Mouse (Mus musculus) lung, embryonic 15.5 days (tissue): ENCODE measurements at regions not wholly inside any gene's neighbourhood (a gene's known extent, or its start where the extent isn't known, plus 50 kb on each side); places are given as distances from the start of the nearest gene placed in this dataset.
A peak's percentile ranks its signal among the peaks of the same experiment; 100 is the strongest.

ENCODE experiments used
- ATAC-seq: fragments of 200-750 bp; cut with Nextera tagmentation; 2 replicates; pipeline ENCODE4 v1.8.0; 2017; ENCODE audit warnings: moderate number of reproducible peaks, borderline replicate concordance; ENCODE audit not compliant: low FRiP score, low TSS enrichment; ENCODE audit errors: extremely low read depth
- H3K27ac ChIP-seq: fragments of 300-500 bp; sonication (generic); 2 replicates; pipeline ENCODE4 v1.5.1; 2015; ENCODE audit warnings: moderate library complexity, mild to moderate bottlenecking, inconsistent platforms
- H3K27me3 ChIP-seq: fragments of 300-500 bp; sonication (generic); 2 replicates; pipeline ENCODE4 v1.6.1; 2015; ENCODE audit warnings: inconsistent platforms
- H3K36me3 ChIP-seq: fragments of 300-500 bp; sonication (generic); 2 replicates; pipeline ENCODE4 v1.6.1; 2015; ENCODE audit warnings: inconsistent platforms
- H3K4me1 ChIP-seq: fragments of 300-500 bp; sonication (generic); 2 replicates; pipeline ENCODE4 v1.6.1; 2015; ENCODE audit warnings: inconsistent platforms
- H3K4me2 ChIP-seq: fragments of 300-500 bp; sonication (generic); 2 replicates; pipeline ENCODE4 v1.6.1; 2015; ENCODE audit warnings: inconsistent platforms, mild to moderate bottlenecking, moderate library complexity
- H3K4me3 ChIP-seq: fragments of 300-500 bp; sonication (generic); 2 replicates; pipeline ENCODE4 v1.5.1; 2015; ENCODE audit warnings: mild to moderate bottlenecking, inconsistent platforms
- H3K9ac ChIP-seq: fragments of 300-500 bp; sonication (generic); 2 replicates; pipeline ENCODE4 v1.6.1; 2015; ENCODE audit warnings: inconsistent platforms
- H3K9me3 ChIP-seq: fragments of 300-500 bp; sonication (generic); 2 replicates; pipeline ENCODE4 v1.6.1; 2016; ENCODE audit warnings: inconsistent platforms
- WGBS: fragments of 180-500 bp; shearing (Covaris S2); methylation state at CpG from one replicate; pipeline ENCODE4 v1.1.7; 2015; 5-methylcytosine and 5-hydroxymethylcytosine counted together

DNA sequence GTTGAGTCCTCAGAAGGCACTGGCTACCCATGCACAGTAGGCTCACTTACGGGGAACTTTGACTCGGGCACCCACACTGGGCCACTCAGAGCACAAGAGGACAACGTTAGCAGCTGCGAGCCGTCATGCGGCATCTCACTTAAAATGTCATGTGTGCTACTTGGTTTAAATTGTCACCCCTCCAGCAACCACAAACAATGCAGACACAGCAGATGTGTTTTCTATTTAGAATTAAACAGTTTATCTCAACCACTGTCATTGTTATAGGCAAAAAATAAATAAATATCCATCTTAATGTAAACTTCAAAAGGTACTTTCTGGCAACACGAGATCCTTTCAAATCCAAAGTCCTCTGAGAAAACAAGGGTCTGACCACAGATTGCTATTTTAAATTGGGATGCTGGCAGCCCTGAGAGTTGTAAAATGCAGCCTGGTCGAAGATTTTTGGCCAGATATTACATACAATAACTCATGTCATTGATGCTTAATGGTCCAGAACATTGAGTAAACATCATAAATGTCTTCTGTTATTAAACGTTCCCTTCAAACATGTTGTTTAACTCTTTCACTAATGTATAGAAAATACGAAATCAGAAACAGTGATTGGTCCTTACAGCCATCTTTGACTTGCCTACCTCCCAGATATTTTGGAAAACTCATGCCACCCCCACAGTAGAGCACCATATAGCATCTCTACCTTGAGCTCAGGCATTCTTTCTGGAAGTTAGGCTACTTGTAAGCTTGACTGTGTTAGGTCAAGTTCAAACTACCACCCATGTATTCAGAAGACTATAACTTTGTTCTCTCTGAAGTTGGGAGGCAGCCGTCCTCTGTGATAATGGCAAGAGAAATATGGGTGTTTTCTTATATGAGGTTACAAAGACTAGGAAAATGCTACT, 232.8 kb upstream of the Tcf21 start:
- Histone ChIP-seq H3K4me3 (no peak overlapping the region), H3K4me1 (peaks cover 15% of the 10 kb centered on the region; the same call in 1 of the 2 replicates), H3K4me2 (no peak overlapping the region), H3K9ac (no peak overlapping the region), H3K9me3 (no peaks in the 10 kb centered on the region), H3K36me3 (no peaks in the 10 kb centered on the region), H3K27ac (peak overlapping the region; percentile 81), H3K27me3 (no peaks in the 10 kb centered on the region)
- 42% methylated on average over 11 of the region's 11 CpGs for WGBS
- ATAC-seq, result peak; percentile 95

DNA sequence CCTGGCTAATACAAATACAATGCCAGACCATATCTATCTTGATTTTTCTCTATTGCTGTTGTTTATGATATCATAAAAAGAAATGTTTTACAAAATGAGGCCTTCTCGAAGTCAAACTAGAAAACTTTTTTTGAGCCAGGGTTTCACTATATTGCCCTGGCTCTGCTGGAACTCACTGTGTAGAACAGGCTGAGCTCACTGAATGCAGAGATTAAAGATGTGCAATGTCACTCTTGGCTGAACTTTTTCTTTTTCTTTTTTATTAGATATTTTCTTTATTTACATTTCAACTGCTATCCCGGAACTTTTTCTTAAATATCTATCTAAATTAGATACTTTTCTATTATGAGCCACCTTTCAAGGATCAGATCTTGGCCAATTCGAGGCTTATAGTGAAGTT, 224.5 kb upstream of the Tcf21 start:
- H3K4me3 ChIP-seq, result no peak overlapping the region
- H3K4me2 ChIP-seq, result no peak overlapping the region
- H3K27me3 ChIP-seq, result no peaks in the 10 kb centered on the region
- peak overlapping the region; percentile 61; the same call in 1 of the 2 replicates for H3K27ac ChIP-seq
- no peaks in the 10 kb centered on the region for H3K4me1 ChIP-seq
- no peaks in the 10 kb centered on the region for H3K9me3 ChIP-seq
- no peaks in the 10 kb centered on the region for H3K36me3 ChIP-seq
- WGBS, result 37% methylated on average over 3 of the region's 3 CpGs
- peak; percentile 77; the same call in 1 of the 2 replicates for ATAC-seq
- no peak overlapping the region for H3K9ac ChIP-seq

DNA sequence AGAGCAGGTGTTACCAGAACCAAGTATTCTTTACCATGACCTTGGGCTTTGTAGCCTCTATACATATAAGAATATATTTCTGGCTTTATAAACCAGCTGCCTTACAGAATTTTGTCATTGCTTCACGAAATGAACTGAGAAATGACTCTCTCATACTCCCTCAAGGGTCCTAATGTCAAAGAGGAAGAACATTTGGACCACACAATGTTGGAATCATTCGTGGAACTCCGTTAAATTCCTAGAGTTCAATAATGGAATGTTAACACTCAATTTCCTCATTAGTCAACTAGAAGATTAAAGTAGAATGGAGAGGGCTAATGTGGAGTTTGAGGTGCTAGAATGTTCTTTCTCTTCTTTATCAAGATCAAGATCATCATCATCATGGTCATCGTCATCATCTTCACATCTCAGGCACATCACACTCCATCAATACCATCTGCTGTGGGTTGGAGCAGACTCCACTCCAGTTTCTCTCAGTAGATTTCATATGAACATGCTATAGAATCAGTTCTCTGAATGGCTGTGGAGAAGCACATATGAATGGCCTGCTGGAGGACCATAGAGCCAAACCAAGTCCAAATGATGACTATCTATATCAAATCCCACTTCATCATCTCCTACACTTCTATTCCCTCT, 211.6 kb upstream of the Tcf21 start:
- H3K36me3 ChIP-seq, result no peaks in the 10 kb centered on the region
- no peak overlapping the region for H3K9ac ChIP-seq
- ATAC-seq, result peak; percentile 87
- no peaks in the 10 kb centered on the region for H3K9me3 ChIP-seq
- no peak overlapping the region for H3K4me3 ChIP-seq
- H3K27ac ChIP-seq, result no peak overlapping the region
- 54% methylated on average over 4 of the region's 4 CpGs for WGBS
- no peaks in the 10 kb centered on the region for H3K4me1 ChIP-seq
- no peaks in the 10 kb centered on the region for H3K27me3 ChIP-seq
- no peak overlapping the region for H3K4me2 ChIP-seq

DNA sequence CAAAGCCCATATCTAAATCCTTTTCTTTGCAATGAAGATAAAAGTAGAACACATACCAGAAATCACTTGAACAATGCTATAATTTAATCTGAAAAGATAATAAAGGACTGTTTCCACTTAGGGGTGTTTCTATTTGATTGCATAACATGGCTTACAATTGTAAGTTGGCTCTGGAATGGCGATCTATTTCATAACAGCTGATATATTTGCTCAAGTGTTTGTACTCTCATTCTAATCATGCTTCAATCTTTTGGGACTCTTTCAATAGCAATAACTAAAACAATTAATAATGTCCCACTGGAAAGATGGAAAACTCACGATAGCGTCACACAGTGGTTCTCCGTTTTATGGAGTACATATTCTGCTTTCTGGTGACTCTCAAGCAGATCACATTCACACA, 208.0 kb upstream of the Tcf21 start:
- Histone ChIP-seq H3K27ac (peak overlapping the region; percentile 55; the same call in 1 of the 2 replicates), H3K4me1 (no peaks in the 10 kb centered on the region), H3K27me3 (no peaks in the 10 kb centered on the region), H3K9me3 (no peaks in the 10 kb centered on the region), H3K4me2 (no peak overlapping the region), H3K9ac (no peak overlapping the region), H3K4me3 (no peak overlapping the region), H3K36me3 (no peaks in the 10 kb centered on the region)
- ATAC-seq, result peak; percentile 30; the same call in 1 of the 2 replicates
- WGBS, result 43% methylated on average over 4 of the region's 4 CpGs

DNA sequence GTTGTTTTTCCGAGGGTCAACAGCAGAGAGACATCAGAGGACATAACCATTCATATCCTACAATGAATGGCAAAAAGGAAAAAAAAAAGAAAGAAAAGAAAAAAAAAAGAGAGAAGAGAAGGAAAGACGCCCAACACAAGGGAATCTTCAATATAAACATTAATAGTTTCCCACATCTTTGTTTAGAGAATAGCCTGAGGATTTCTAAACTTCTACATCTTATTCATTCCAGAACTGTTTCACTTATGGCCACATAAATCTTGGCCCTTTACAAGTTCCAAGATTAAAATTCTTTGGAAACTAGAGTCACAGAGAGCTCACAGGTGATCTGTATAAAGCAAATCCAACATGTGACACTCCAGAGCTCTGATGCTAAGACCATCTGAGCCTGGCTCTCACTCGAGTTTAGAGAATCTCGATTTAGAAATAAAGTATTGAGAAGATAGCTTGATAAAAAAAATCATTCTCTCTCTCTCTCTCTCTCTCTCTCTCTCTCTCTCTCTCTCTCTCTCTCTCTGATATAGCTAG, 197.2 kb upstream of the Tcf21 start:
- H3K4me3 ChIP-seq, result no peak overlapping the region
- H3K27me3 ChIP-seq, result no peaks in the 10 kb centered on the region
- peaks cover 15% of the 10 kb centered on the region; the same call in 1 of the 2 replicates for H3K4me1 ChIP-seq
- no peaks in the 10 kb centered on the region for H3K36me3 ChIP-seq
- H3K9me3 ChIP-seq, result no peaks in the 10 kb centered on the region
- no peak overlapping the region for H3K4me2 ChIP-seq
- no peak overlapping the region for H3K9ac ChIP-seq
- 31% methylated on average over 4 of the region's 4 CpGs for WGBS
- no peak for ATAC-seq
- H3K27ac ChIP-seq, result peak overlapping the region; percentile 77

DNA sequence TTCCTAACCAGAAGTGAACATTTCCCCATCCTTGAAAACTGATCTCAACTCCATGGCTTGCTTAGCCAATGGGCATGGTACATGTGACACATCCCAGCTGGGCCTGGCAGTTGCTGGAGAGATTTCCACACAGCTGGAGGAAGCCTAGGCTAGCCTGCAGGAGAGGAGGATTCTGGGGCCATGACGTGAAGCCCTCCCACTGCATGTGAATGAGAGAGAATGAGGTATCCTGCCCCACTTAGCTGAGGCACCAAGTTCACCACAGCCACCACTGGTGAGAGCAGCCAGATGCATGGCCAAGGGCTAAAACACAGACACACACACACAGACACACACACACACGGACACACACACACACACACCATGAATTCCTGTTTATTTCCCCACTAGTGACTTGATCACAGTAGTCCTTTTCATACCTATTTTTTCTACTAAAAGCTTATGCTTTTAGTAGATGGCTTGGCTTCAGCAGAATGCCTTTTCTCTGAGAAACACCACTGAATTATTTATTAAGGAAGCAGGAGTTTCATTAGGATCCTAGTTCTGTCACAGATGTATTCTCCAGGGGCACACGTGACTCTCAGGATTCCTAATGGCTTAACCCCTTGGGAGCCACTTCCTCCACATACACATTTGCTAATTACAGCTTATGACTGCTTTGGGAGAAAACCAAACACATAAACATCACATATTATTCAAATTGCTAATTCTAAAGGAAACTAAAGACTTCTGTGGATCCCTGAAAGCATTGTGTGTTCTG, 196.1 kb upstream of the Tcf21 start:
- H3K27ac ChIP-seq, result peak overlapping the region; percentile 77
- 45% methylated on average over 3 of the region's 3 CpGs for WGBS
- peak; percentile 39; the same call in 1 of the 2 replicates for ATAC-seq

DNA sequence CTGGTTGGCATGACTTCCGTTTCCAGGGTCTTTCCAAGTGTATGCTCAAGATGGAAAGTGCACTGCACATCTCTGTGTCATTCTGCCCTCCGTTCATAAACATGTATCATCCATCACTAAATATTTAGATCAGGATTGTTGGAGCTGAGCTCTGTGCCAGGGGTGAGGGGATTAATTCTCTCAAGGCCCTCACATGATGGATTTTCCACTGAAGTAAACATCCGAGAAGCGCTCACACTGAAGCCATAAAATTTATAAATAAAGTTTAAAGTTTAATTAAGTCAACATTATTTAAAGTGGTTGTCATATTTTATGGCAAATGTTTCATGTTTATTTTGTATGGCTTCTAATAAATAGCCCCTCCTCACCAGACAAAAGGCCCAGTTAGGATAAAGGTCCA, 190.7 kb upstream of the Tcf21 start:
- H3K36me3 ChIP-seq, result no peaks in the 10 kb centered on the region
- peak overlapping the region; percentile 37; the same call in 1 of the 2 replicates for H3K27ac ChIP-seq
- H3K4me2 ChIP-seq, result no peak overlapping the region
- H3K9me3 ChIP-seq, result no peaks in the 10 kb centered on the region
- H3K4me1 ChIP-seq, result no peaks in the 10 kb centered on the region
- H3K9ac ChIP-seq, result no peak overlapping the region
- no peaks in the 10 kb centered on the region for H3K27me3 ChIP-seq
- H3K4me3 ChIP-seq, result no peak overlapping the region
- WGBS, result 32% methylated on average over 4 of the region's 4 CpGs
- ATAC-seq, result peak; percentile 57; the same call in 1 of the 2 replicates

More for the DNA sequence above, 196.1 kb upstream of the Tcf21 start:
- H3K9ac ChIP-seq, result no peak overlapping the region
- no peaks in the 10 kb centered on the region for H3K9me3 ChIP-seq
- no peak overlapping the region for H3K4me2 ChIP-seq
- no peaks in the 10 kb centered on the region for H3K27me3 ChIP-seq
- H3K4me3 ChIP-seq, result no peak overlapping the region
- H3K36me3 ChIP-seq, result no peaks in the 10 kb centered on the region
- H3K4me1 ChIP-seq, result peaks cover 15% of the 10 kb centered on the region; the same call in 1 of the 2 replicates

DNA sequence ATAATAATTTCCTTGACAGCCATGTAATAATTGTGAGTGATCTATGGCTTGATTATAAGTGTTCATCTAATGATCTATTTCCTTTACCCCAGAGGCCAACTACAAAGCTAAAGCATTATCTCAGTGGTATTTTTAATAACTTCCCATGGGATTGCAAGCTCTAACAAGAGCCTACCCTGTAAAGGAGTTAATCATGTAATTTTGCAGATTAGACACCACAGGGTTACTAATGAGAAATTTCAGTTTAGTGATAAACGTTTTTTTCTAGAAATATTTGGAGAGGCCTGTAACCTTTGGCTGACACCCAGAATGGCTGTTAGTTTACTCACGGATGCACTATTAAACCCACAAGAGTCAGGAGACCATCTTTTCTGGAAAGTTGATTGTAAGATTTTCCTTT, 190.2 kb upstream of the Tcf21 start:
- H3K27me3 ChIP-seq, result no peaks in the 10 kb centered on the region
- H3K9me3 ChIP-seq, result no peaks in the 10 kb centered on the region
- H3K9ac ChIP-seq, result no peak overlapping the region
- no peak overlapping the region for H3K4me3 ChIP-seq
- ATAC-seq, result no peak
- H3K27ac ChIP-seq, result peak overlapping the region; percentile 21; the same call in 1 of the 2 replicates
- 21% methylated on average over 2 of the region's 2 CpGs for WGBS
- H3K4me1 ChIP-seq, result no peaks in the 10 kb centered on the region
- H3K4me2 ChIP-seq, result no peak overlapping the region
- H3K36me3 ChIP-seq, result no peaks in the 10 kb centered on the region

DNA sequence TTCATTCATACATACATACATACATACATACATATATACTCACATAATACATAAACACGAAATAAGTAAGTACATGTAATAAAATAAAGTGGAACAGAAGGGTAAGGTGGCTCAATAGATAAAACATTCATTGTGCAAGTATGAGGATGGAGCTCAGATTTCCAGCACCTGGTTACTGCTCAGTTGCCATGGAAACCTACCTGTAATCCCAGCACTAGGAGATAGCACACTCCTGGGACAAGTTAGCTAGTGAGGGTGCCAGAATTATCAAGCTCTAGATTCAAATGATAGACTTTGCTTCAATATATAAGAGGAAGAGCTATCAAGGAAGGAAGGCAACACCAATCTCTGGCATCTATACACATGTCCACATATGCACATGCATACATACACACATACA, 184.8 kb upstream of the Tcf21 start:
- Histone ChIP-seq H3K27me3 (no peaks in the 10 kb centered on the region), H3K36me3 (no peaks in the 10 kb centered on the region), H3K4me1 (no peaks in the 10 kb centered on the region), H3K27ac (no peak overlapping the region), H3K9ac (no peak overlapping the region), H3K9me3 (no peaks in the 10 kb centered on the region), H3K4me2 (no peak overlapping the region), H3K4me3 (no peak overlapping the region)
- no peak for ATAC-seq
- 79% methylated on average over 1 of the region's 1 CpGs for WGBS

DNA sequence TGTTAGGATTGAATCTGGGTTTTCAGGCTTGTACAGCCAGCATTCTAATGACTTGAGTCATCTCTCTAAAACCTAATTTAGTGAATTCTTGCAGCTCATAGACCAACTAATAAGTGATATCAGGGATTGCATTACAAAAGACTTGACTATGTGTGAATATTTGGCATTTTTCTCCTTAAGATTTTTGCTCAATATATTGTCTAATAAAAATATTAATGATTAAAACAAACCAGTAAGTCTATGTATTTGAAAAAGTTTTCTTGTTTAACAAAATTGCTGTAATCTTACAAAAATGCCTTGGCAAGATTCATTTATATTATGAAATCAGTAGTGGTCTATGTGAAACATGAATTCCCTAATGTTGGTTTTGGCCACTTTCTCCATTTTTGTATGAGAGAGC, 183.7 kb upstream of the Tcf21 start:
- Histone ChIP-seq H3K9ac (no peak overlapping the region), H3K27ac (0 out of 2 replicates have a peak overlapping the region, but pooled peaks have one; percentile 5), H3K9me3 (no peaks in the 10 kb centered on the region), H3K4me1 (no peaks in the 10 kb centered on the region), H3K4me3 (no peak overlapping the region), H3K36me3 (no peaks in the 10 kb centered on the region), H3K27me3 (no peaks in the 10 kb centered on the region), H3K4me2 (no peak overlapping the region)
- no peak for ATAC-seq

DNA sequence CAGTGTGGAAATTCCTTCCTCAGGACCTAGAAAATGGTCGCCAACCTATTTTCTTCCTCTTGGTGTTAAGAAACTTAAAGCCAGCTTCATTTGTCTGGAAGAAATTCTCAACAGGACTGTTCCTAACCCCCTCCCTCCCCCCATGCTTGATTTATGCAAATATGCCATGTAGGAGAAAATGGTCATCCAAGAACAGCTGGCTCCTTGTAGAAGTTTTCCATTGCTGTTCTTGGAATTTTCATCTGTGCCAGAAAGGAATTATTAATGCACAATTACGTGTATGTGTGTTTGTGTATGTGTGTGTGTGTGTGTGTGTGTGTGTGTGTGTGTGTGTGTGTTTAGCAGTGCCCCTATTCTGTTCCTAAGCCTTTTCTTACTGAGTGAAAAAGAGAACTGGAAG, 178.6 kb upstream of the Tcf21 start:
- Histone ChIP-seq H3K4me3 (no peak overlapping the region), H3K9ac (no peak overlapping the region), H3K9me3 (no peaks in the 10 kb centered on the region), H3K27me3 (no peaks in the 10 kb centered on the region), H3K4me2 (no peak overlapping the region), H3K36me3 (no peaks in the 10 kb centered on the region), H3K27ac (no peak overlapping the region), H3K4me1 (no peaks in the 10 kb centered on the region)
- WGBS, result 70% methylated on average over 2 of the region's 2 CpGs
- ATAC-seq, result no peak
